Mouse (Mus musculus) telencephalon, adult 2 months (tissue): ENCODE data around the gene Gnb1l.

Experiments used
- DNase-seq: peaks from one replicate; pipeline ENCODE4 v3.0.0-alpha.2; 2011; ENCODE audit warnings: low read depth, low spot score

Gnb1l gene

GRCm38 (mm10) chr16:18547891-18548290 is 49.4 kb downstream of the Gnb1l start:
- DNase-seq, result no peak

DNA sequence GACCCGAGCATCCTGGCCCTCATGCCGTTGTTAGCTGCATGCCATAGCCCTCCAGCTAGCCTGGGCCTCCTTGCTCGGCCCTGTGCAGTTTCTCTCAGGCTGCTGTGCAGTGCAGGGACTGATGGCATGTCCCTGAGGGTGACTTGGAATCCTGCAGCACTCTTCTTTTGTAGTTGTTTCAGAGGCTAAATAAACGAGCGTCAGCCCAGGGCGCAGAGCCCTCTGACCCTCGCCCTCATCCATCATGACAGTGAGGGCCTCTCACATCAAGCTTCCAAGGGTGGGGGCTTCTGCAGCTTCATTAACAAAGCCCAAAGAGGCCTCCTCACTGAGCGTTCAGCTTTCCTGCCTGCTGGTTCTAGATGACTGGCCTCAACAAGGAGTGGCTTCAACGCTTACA is 53.1 kb downstream of the Gnb1l start:
- DNase-seq, result no peak

DNA sequence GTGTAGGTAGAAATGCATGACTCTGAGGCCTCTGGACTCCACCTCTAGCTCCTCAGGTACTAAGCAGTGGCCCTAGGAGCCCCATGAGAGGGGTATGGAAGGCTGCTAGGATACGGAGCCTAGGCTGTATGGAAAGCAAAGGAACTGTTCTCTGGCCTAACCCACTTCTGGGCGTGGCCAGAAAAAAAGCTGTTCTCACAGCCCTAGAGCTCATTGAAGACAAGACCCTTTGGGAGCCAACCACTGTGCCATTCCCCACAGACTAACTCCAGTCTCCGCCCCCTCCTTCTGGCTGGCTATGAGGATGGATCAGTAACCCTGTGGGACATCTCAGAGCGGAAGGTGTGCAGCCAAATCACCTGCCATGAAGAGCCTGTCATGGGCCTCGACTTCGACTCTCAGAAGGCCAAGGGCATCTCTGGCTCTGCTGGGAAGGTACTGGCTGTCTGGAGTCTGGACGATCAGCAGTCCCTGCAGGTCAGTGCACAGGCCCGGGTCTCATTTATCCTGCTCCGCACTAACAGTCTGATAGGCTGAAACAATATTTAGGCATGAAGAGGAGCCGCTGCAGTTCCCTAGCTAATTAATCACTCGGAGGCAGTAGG is 53.7 kb downstream of the Gnb1l start:
- no peak for DNase-seq

- no peak for DNase-seq
Measured at GRCm38 (mm10) chr16:18554721-18555120, 56.2 kb downstream of the Gnb1l start.

GRCm38 (mm10) chr16:18555235-18555935 is 56.9 kb downstream of the Gnb1l start:
- no peak for DNase-seq

- no peak for DNase-seq
Measured at GRCm38 (mm10) chr16:18556461-18556860, 57.9 kb downstream of the Gnb1l start.

DNA sequence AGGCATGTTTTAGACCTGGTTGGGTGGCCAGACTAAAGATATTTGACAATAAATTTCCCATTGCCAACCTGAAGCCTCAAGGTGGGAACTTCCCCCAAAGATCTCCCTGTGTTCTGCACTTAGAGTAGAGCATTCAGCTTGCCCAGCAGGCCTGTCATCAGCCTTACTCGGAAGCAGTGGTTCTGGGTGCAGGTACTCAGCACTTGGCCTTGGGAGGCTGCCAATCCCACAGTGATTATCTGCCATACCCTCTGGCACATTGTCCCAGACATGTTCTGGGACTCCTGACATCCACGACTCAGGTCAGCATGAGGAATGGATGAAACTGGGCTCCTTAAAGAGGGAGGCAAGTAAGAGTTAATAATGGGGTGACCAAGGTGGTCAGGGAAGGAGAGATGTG is 66.0 kb downstream of the Gnb1l start:
- DNase-seq, result no peak

GRCm38 (mm10) chr16:18568599-18568998 is 70.1 kb downstream of the Gnb1l start:
- no peak for DNase-seq

DNA sequence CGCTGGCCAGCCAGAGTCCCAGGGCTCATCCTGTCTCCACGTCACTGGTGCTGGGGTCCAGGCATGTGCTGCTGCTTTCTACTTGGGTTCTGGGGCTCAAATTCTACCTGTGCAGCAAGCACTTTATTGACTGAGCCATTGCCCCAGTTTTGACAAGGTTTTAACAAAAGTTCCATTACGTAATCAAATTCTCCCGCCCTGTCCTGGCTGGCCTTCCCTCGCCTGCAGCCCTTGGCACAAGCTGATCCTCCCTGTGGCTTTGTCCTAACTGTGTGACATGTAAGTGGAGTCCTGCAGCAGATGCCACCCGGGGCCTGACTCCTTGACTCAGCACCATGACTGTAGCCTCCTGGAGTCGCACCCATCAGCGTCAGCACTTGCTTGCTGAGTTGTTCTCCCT is 75.7 kb downstream of the Gnb1l start:
- DNase-seq, result no peak

DNA sequence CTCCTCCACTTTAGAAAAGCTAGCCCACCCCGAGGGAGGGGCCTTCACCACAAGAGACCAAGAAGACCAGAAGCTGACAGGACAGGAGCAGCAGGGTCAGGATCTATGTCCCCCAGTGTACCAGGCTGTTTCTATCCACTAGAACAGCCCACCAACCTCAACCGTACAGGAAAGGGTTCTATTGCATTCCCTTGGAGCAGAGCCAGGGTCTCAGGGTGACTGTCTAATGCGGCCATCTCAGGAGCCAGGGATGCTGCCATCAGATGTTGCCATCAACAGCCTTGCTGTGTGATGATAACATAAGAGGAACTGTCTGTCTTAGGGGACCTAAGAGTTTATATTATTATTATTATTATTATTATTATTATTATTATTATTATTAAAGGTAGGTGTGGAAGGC is 78.6 kb downstream of the Gnb1l start:
- DNase-seq, result no peak

DNA sequence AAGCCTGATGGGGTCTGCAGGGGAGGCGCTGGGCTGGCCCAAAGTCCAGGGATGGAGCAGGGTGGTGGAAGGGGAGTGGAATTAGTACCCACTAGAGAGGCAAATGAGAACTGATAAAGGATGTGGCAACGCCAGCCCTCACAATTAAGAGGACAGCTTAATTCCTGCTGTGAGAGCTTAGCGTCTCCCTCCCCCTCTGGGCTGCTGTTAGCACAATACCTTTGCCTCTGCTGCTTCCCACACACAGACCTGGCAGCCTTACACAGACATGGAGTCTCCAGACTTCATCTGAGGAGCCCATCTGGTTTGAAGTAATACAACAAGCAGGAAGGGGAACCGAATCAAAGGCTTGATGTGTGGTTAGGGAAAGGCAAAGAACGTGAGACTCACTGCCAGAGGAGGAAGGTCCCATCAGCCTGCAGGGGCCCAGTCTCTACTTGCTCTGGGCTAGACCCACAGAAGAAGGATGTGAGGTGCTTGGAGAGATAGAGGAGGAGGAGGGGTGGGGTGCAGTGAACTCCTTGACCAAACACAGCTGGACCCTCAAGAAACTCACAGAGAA is 79.2 kb downstream of the Gnb1l start:
- DNase-seq, result no peak

- DNase-seq, result no peak
Measured at GRCm38 (mm10) chr16:18580389-18580788, 81.9 kb downstream of the Gnb1l start.

GRCm38 (mm10) chr16:18581050-18581622 is 82.6 kb downstream of the Gnb1l start:
- no peak for DNase-seq

GRCm38 (mm10) chr16:18581623-18582205 is 83.2 kb downstream of the Gnb1l start:
- DNase-seq, result no peak

GRCm38 (mm10) chr16:18582426-18583148 is 84.1 kb downstream of the Gnb1l start:
- DNase-seq, result no peak

- DNase-seq, result no peak
Measured at GRCm38 (mm10) chr16:18583169-18583568, 84.7 kb downstream of the Gnb1l start.

- DNase-seq, result no peak
Measured at GRCm38 (mm10) chr16:18583673-18584357, 85.3 kb downstream of the Gnb1l start.

GRCm38 (mm10) chr16:18584901-18585510 is 86.5 kb downstream of the Gnb1l start:
- DNase-seq, result no peak

DNA sequence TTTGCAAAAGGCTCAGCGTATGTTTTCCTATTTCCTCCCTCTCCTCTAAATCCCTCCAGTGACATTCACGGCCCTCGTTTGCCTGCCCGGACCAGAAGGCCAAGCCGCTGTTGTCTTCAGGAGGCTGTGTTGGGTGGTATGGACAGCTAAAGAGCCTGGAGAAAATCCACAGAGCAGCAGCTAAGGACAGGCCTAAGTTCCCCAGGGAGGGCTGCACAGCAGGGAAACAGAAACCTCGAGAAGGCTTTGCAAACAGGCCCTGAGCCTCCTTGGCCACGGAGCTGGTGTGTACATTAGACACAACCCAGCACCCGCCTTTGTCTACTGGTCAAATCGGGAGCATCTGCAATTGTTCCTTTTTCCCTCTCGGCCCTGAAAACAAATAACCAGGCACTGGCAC is 87.2 kb downstream of the Gnb1l start:
- no peak for DNase-seq

DNA sequence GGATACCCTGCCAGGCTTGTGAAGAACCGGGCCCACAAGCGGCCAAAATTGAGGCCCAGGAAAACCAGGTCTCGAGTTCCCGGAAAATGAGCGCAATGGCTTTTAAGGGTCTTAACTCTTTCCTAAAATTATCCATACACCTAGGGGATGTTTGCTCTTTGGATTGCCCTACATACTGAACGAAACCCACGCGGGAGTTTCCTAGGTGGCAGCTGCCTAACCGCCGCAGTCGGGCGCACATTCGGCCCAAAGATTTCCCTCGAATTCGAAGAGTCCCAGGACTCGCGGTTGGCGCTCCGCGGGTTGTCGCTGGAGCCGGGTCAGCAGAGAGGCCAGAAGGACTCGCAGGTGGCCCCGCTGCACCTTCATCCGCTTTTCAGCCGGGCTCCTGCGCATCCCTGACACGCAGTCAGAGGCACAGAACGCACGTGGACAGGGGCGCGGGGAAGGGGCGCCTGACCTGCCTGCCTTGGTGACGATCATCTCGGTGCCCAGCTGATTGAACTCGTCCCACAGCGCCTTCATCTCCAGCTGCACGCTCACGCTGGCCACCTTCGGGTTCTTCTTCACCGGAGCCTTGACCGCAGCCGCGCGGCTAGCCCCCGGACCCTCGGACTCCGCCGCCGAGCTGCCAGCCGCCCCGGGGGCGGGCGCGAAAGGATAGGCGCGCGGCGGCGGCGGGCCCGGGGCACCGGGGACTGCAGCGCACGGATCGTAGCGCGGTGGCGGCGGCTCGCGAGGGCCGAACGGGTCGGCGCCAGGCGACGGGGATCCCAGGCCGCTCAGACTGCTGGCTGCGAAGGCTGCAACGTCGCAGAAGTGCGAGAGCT is 87.8 kb downstream of the Gnb1l start:
- DNase-seq, result no peak
